Mouse (Mus musculus): ENCODE results near the gene Tra2a.

Gene Tra2a

GRCm38 (mm10) chr6:49236331-49236730, 27.5 kb downstream of the Tra2a start:
- peak; percentile 100 for DNase-seq (ENCODE audit: low read depth in 1 of 2, low spot score in 2 of 2)

- no peak for DNase-seq (ENCODE audit: low read depth in 1 of 2, low spot score in 2 of 2)
Observed at GRCm38 (mm10) chr6:49233356-49233755, 30.5 kb downstream of the Tra2a start.

GRCm38 (mm10) chr6:49228126-49228679, 35.6 kb downstream of the Tra2a start:
- no peak for DNase-seq (ENCODE audit: low read depth in 1 of 2, low spot score in 2 of 2)

DNA sequence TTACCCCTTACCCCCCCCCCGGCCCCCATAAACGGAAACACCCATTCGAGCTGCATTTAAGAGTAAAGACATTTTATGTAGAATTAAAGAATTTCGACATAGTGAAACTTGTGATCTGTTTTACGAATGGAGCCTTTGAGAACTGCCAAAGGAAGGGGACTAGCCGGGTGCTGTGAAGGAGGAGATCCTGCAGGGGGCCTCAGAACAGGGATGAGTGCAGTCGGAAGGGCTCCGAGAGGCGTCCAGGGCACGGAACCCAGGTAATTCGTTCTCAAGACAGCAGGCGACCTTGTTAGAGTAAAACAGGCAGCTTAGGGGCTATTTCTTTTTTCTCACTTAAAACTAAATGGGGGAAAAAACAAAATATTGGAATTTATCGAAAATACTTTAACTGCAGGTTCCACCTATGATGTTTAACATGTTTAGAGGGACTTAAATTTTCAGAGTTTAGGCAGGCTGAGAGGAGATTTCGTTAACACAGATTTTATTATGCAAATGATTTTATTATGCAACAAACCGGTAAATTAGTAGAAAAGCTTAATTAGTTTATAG, 36.6 kb downstream of the Tra2a start:
- DNase-seq (ENCODE audit: low read depth in 1 of 2, low spot score in 2 of 2), result peak in 1 of 2 experiments; percentile 22

DNA sequence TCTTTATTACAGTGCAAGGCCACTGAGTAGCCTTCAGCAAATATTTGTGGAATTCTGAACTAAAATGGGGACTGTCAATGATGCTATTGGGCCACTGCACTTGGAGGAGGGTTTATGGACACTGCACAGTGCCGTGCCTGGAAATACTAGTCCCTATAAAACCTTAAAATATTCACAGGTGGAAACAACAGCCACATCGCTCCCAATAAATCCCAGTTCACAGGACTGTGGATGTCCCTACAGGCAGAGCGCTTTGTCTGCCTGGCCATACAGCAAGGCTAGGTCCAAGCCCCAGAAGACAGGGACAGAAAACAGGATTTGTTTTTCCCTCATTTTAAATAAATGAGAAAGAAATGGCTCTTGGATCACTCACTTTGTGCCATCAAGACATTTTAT, 38.1 kb downstream of the Tra2a start:
- no peak for DNase-seq (ENCODE audit: low read depth in 1 of 2, low spot score in 2 of 2)

DNA sequence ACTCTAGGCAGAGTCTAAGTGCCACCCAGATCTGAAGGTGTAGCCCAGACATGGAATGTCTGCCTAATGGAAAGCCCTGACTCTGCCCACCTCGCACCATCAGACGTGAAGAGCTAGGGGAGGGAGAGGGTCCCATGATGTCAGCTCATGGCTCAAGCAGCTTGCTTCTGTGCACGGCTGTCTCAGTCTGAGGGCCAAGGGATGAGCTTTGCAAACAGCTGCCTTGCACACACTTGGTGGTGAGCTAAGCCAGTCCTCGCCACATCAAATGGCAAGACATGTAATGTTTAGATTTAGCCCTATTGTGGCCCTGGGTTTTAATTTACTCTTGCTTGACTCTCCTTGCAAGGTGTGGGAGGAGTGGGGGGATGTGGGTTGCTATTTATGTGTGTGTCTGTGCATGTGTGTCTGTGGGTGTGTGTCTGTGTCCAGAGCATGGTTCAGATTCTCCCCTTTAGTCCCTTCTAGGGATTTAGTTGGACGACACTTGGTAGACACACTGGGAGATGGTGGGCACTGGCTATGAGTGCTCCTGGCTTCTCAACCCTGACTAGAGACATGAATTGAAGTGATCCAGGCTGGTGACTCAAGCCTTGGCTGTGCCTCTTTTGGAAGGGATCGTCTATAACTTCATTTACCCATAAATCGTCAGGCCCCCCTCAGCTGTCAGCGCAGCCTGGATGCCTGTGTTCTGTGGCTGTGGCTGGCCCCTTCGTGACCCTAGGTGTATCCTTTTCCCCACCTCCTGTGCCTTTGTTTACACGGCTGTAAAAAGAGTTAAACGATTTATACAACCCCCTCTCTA, 38.7 kb downstream of the Tra2a start:
- no peak for DNase-seq (ENCODE audit: low read depth in 1 of 2, low spot score in 2 of 2)

- no peak for DNase-seq (ENCODE audit: low read depth in 1 of 2, low spot score in 2 of 2)
Observed at GRCm38 (mm10) chr6:49221906-49222305, 41.9 kb downstream of the Tra2a start.

- no peak for DNase-seq (ENCODE audit: low read depth in 1 of 2, low spot score in 2 of 2)
Observed at GRCm38 (mm10) chr6:49219920-49220604, 43.8 kb downstream of the Tra2a start.

GRCm38 (mm10) chr6:49219001-49219560, 44.8 kb downstream of the Tra2a start:
- no peak for DNase-seq (ENCODE audit: low read depth in 1 of 2, low spot score in 2 of 2)

- DNase-seq (ENCODE audit: low read depth in 1 of 2, low spot score in 2 of 2), result no peak
Observed at GRCm38 (mm10) chr6:49218275-49218802, 45.5 kb downstream of the Tra2a start.

- peak in 1 of 2 experiments; percentile 37 for DNase-seq (ENCODE audit: low read depth in 1 of 2, low spot score in 2 of 2)
Observed at GRCm38 (mm10) chr6:49217581-49218274, 46.1 kb downstream of the Tra2a start.

- no peak for DNase-seq (ENCODE audit: low read depth in 1 of 2, low spot score in 2 of 2)
Observed at GRCm38 (mm10) chr6:49216811-49217542, 46.9 kb downstream of the Tra2a start.

- DNase-seq (ENCODE audit: low read depth in 1 of 2, low spot score in 2 of 2), result no peak
Observed at GRCm38 (mm10) chr6:49215748-49216585, 47.9 kb downstream of the Tra2a start.

DNA sequence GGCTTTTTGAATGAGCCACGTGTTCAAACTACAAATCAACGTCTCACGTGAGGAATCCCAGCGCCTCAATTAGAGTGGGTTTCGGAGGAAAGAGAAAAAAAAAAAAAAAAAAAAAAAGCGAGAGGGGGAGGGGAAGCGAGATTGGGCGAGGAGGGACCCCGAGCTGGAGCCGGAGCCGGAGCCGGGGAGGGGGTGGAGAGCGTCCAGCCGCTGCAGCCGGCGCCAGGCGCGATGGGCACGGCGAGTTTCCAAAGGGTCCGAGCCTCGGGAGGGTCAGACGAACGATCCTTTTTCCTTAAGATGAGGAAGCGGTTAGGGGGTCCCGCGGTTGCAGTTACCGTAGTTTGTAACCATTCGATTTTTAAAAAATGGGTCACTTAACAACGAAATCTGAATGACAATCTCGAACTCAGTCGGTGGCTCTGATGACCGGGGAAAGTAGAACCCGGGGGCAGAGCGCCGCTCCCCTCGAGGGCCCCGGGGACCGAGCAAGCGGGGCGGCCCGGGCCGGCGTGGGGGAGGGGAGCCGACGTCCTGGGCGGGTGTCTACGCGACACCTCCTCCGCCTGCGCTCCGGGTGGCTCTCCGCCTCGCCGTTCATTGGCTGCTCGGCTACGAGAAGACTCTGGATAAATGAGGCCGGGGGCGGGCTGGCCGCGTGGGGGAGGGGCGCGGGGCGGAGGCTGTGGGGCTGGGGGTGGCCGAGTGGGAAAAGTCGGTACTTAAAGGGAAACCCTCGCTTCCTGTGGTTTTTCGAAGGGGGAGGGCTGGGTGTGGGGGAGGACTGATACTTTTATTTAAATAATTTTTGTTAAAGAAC, 48.7 kb downstream of the Tra2a start, which contains the start of gene Igf2bp3:
Gene Igf2bp3, minus strand, starts transcription at position 30 of the 820 bp plus-strand sequence.
- no peak for DNase-seq (ENCODE audit: low read depth in 1 of 2, low spot score in 2 of 2)

GRCm38 (mm10) chr6:49214086-49214927, 49.5 kb downstream of the Tra2a start:
- no peak for DNase-seq (ENCODE audit: low read depth in 1 of 2, low spot score in 2 of 2)

- no peak for DNase-seq (ENCODE audit: low read depth in 1 of 2, low spot score in 2 of 2)
Observed at GRCm38 (mm10) chr6:49213581-49214085, 50.2 kb downstream of the Tra2a start.

Measured in monocyte, adult 2 months (primary cell).